Mouse (Mus musculus) hindbrain, postnatal 0 days (tissue): Measurements from ENCODE around the gene Etnk1. TPM values are rescaled to one million over a fixed set of nuclear protein-coding genes. Genes with fewer than 3 reads are reported as not detected.

Experiments
- ATAC-seq: fragments of 200-750 bp; cut with Nextera tagmentation; 2 replicates; pipeline ENCODE4 v1.8.0; 2017; ENCODE audit warnings: mild to moderate bottlenecking, moderate TSS enrichment, moderate library complexity
- DNase-seq: peaks from one replicate; pipeline ENCODE4 v3.0.0-alpha.2; 2015; ENCODE audit warnings: low spot score
- H3K27ac ChIP-seq: fragments of 300-500 bp; sonication (generic); 2 replicates; pipeline ENCODE4 v1.5.1; 2014; ENCODE audit warnings: mild to moderate bottlenecking
- H3K27me3 ChIP-seq: fragments of 300-500 bp; sonication (generic); 2 replicates; pipeline ENCODE4 v1.6.1; 2014; ENCODE audit warnings: low read length, mixed read lengths; ENCODE audit not compliant: insufficient read depth
- H3K36me3 ChIP-seq: fragments of 300-500 bp; sonication (generic); 2 replicates; pipeline ENCODE4 v1.6.1; 2014; ENCODE audit warnings: low read length, mixed read lengths; ENCODE audit not compliant: insufficient read depth
- H3K4me1 ChIP-seq: fragments of 300-500 bp; sonication (generic); 2 replicates; pipeline ENCODE4 v1.6.1; 2014; ENCODE audit warnings: antibody characterized with exemption, low read length, mixed read lengths; ENCODE audit not compliant: insufficient read depth
- H3K4me2 ChIP-seq: fragments of 300-500 bp; sonication (generic); 2 replicates; pipeline ENCODE4 v1.6.1; 2014; ENCODE audit warnings: low read depth, mild to moderate bottlenecking, low read length, moderate library complexity, mixed read lengths
- H3K4me3 ChIP-seq: fragments of 300-500 bp; sonication (generic); 2 replicates; pipeline ENCODE4 v1.5.1; 2014; ENCODE audit warnings: low read length
- H3K9ac ChIP-seq: fragments of 300-500 bp; sonication (generic); replicated peaks from 2 replicates; pipeline ENCODE4 v1.6.1; 2014; ENCODE audit warnings: mild to moderate bottlenecking, low read length, moderate library complexity, mixed read lengths
- H3K9me3 ChIP-seq: fragments of 300-500 bp; sonication (generic); 2 replicates; pipeline ENCODE4 v1.6.1; 2016; ENCODE audit warnings: low read length, mixed read lengths
- CTCF ChIP-seq: IDR thresholded peaks from 2 replicates; pipeline ENCODE4 v1.5.1; 2016; ENCODE audit warnings: antibody characterized with exemption, control low read depth, low read depth
- WGBS: fragments of 180-500 bp; shearing (Covaris S2); extraction: QIAGEN DNeasy Blood & Tissue Kit; methylation state at CpG from one replicate; pipeline ENCODE4 v1.1.7; 2014; 5-methylcytosine and 5-hydroxymethylcytosine counted together
- polyA plus RNA-seq: library from polyadenylated mRNA; unstranded; fragments of >200 nt; fragmentation: Nextera tagmentation; extraction: Ambion mirVana; gene quantifications from 2 replicates; pipeline ENCODE4 v1.2.1, GENCODE M21; 2015
- total RNA-seq: library from RNA; depleted of rRNA; stranded (reverse); fragments of >200 nt; gene quantifications from 2 replicates; pipeline ENCODE4 v1.2.3, GENCODE M21; 2014

The Etnk1 gene
- total and polyA plus RNA-seq, 2 experiments from 2014 or later, result 33.2 to 111 TPM

DNA sequence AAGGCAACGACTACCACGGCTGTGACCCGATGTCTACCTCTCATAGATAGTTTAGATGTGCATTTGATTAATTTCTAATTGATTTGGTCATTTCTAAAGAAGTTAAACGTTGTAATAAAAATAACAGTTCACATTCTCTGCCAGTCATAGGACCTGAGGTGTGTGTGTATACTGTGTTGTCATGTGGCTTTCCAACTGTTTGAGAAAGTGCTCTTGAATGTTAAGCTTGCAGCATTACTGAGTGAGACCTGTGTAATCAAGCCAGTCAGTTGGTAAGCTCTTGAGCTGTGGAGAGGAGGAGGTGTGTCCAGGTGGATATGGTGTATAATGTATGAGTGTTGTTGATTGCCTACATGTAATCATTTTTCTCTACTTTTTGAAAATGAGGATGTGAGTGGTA, 12.2 kb downstream of the Etnk1 start:
- no peaks in the 10 kb centered on the region for H3K27me3 ChIP-seq
- peaks cover 24% of the 10 kb centered on the region; the same call in 1 of the 2 replicates for H3K36me3 ChIP-seq
- no peaks in the 10 kb centered on the region for H3K4me1 ChIP-seq
- H3K9me3 ChIP-seq, result no peaks in the 10 kb centered on the region
- TF ChIP-seq CTCF, result no peak
- DNase-seq (no peak), ATAC-seq (no peak)
- 79% methylated on average over 4 of the region's 4 CpGs for WGBS
- H3K4me3 ChIP-seq, result no peak overlapping the region
- no peak overlapping the region for H3K27ac ChIP-seq
- H3K9ac ChIP-seq, result no peak overlapping the region
- H3K4me2 ChIP-seq, result no peak overlapping the region

- no peak for ATAC-seq
- H3K4me2 ChIP-seq, result no peak overlapping the region
- H3K4me1 ChIP-seq, result no peaks in the 10 kb centered on the region
- no peak overlapping the region for H3K4me3 ChIP-seq
- H3K27ac ChIP-seq, result no peak overlapping the region
- WGBS, result 87% methylated on average over 2 of the region's 2 CpGs
- DNase-seq, result no peak
- no peak overlapping the region for H3K9ac ChIP-seq
- H3K9me3 ChIP-seq, result no peaks in the 10 kb centered on the region
- peaks cover 24% of the 10 kb centered on the region; the same call in 1 of the 2 replicates for H3K36me3 ChIP-seq
- H3K27me3 ChIP-seq, result no peaks in the 10 kb centered on the region
- no peak for TF ChIP-seq CTCF
Measured at GRCm38 (mm10) chr6:143179733-143180132, 12.7 kb downstream of the Etnk1 start.

DNA sequence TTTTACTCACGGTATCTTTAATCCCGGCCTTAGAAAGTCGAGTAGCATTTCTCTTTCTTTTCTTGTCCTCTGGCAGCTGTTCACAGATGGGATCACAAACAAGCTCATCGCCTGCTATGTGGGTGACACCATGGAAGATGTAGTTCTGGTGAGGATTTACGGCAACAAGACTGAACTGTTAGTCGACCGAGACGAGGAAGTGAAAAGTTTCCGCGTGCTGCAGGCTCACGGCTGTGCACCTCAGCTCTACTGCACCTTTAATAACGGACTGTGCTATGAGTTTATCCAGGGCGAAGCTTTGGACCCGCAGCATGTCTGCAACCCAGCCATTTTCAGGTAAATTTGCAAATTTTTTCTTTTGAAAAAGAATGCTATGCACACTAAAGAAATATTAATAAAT, 13.5 kb downstream of the Etnk1 start:
- no peaks in the 10 kb centered on the region for H3K27me3 ChIP-seq
- TF ChIP-seq CTCF, result no peak
- 90% methylated on average over 14 of the region's 14 CpGs for WGBS
- no peak overlapping the region for H3K9ac ChIP-seq
- no peak overlapping the region for H3K4me2 ChIP-seq
- ATAC-seq (no peak), DNase-seq (no peak)
- H3K4me3 ChIP-seq, result no peak overlapping the region
- peaks cover 24% of the 10 kb centered on the region; the same call in 1 of the 2 replicates for H3K36me3 ChIP-seq
- no peaks in the 10 kb centered on the region for H3K9me3 ChIP-seq
- no peak overlapping the region for H3K27ac ChIP-seq
- H3K4me1 ChIP-seq, result no peaks in the 10 kb centered on the region

- Histone ChIP-seq H3K27me3 (no peaks in the 10 kb centered on the region), H3K4me1 (no peaks in the 10 kb centered on the region), H3K4me2 (no peak overlapping the region), H3K4me3 (no peak overlapping the region), H3K27ac (no peak overlapping the region), H3K9me3 (no peaks in the 10 kb centered on the region), H3K9ac (no peak overlapping the region), H3K36me3 (peaks cover 27% of the 10 kb centered on the region; the same call in 1 of the 2 replicates)
- no peak for DNase-seq
- TF ChIP-seq CTCF, result no peak
- 84% methylated on average over 3 of the region's 3 CpGs for WGBS
- ATAC-seq, result no peak
Measured at GRCm38 (mm10) chr6:143184099-143184498, 17.1 kb downstream of the Etnk1 start.

DNA sequence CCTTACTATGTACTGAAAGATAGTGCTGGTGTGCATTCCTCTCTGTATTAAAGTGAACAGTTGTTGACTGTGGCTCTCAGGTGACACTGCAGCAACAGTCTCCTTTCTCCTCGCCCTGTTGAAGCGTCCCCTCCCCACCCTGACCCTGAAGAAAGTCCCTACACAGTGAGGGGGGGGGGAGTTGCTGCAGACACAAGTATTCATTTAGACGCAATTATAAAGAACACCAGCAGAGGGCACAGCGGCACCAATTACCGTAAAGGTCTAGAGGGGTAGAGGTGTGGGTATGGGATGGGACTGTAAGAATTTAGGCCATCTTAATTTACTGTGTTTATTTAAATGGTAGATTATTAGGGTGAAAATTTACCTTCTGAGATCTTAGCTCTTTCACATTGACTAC, 17.7 kb downstream of the Etnk1 start:
- TF ChIP-seq CTCF, result peak; percentile 59
- ATAC-seq (peak; percentile 49; the same call in 1 of the 2 replicates), DNase-seq (peak; percentile 66)
- H3K4me1 ChIP-seq, result no peaks in the 10 kb centered on the region
- H3K4me3 ChIP-seq, result no peak overlapping the region
- peaks cover 27% of the 10 kb centered on the region; the same call in 1 of the 2 replicates for H3K36me3 ChIP-seq
- no peak overlapping the region for H3K27ac ChIP-seq
- no peak overlapping the region for H3K4me2 ChIP-seq
- H3K27me3 ChIP-seq, result no peaks in the 10 kb centered on the region
- 68% methylated on average over 5 of the region's 5 CpGs for WGBS
- no peak overlapping the region for H3K9ac ChIP-seq
- H3K9me3 ChIP-seq, result no peaks in the 10 kb centered on the region

GRCm38 (mm10) chr6:143190838-143191476, 23.9 kb downstream of the Etnk1 start:
- Histone ChIP-seq H3K27me3 (no peaks in the 10 kb centered on the region), H3K4me1 (no peaks in the 10 kb centered on the region; the same call in 1 of the 2 replicates), H3K4me2 (no peak overlapping the region), H3K27ac (0 out of 2 replicates have a peak overlapping the region, but pooled peaks have one; percentile 16), H3K36me3 (peaks cover 14% of the 10 kb centered on the region), H3K9me3 (no peaks in the 10 kb centered on the region), H3K4me3 (no peak overlapping the region), H3K9ac (no peak overlapping the region)
- no peak for TF ChIP-seq CTCF
- 60% methylated on average over 7 of the region's 7 CpGs for WGBS
- DNase-seq (no peak), ATAC-seq (no peak)

DNA sequence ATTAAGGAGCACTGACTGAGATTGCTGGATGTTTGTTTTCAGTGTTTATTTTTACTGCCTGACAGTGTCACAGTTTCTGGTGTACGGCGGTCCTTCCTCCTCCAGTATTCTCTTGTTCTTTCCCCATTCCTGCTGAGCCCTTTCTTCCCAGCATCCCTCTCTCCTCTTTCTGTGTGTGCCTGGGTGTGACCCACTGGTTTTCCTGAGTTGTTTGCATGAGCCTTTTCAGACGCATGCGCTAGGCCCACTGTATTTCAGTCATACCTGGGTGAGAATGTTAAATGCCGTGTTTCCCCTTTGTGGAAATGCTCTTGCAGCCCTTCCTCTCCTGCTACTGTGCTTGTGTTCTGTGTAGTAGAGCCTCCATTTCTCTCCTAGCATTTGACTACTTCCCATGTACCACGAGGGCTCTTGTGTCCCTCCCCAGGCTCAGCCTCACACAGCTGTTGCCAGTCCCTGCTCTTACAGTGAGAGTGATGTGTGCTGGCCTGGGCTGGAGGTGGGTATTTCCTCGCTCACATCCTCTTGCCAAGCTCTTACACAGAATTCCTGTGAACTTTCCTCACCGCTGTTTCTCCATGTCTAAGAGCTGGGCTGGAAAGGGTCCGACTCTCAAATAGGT, 24.6 kb downstream of the Etnk1 start:
- Histone ChIP-seq H3K27me3 (no peaks in the 10 kb centered on the region), H3K4me1 (no peaks in the 10 kb centered on the region; the same call in 1 of the 2 replicates), H3K36me3 (peaks cover 16% of the 10 kb centered on the region), H3K4me2 (no peak overlapping the region), H3K9ac (no peak overlapping the region), H3K27ac (0 out of 2 replicates have a peak overlapping the region, but pooled peaks have one; percentile 16), H3K9me3 (no peaks in the 10 kb centered on the region), H3K4me3 (no peak overlapping the region)
- DNase-seq (no peak), ATAC-seq (no peak)
- 73% methylated on average over 9 of the region's 9 CpGs for WGBS
- TF ChIP-seq CTCF, result no peak
